Mouse (Mus musculus) embryonic fibroblast, embryonic 13.5 days (primary cell): ENCODE measurements at regions not wholly inside any gene's neighbourhood (a gene's known extent, or its start where the extent isn't known, plus 50 kb on each side); places are given as distances from the start of the nearest gene placed in this dataset.

Experiments used
- CTCF ChIP-seq: IDR thresholded peaks from 2 replicates; pipeline ENCODE4 v1.5.1; 2011; ENCODE audit warnings: mild to moderate bottlenecking, control low read depth, low read length, moderate library complexity, borderline replicate concordance; ENCODE audit not compliant: insufficient read depth
- POLR2A ChIP-seq: IDR thresholded peaks from 2 replicates; pipeline ENCODE4 v1.6.1; 2011; ENCODE audit warnings: low read depth, mild to moderate bottlenecking, control low read depth, low read length, moderate library complexity

DNA sequence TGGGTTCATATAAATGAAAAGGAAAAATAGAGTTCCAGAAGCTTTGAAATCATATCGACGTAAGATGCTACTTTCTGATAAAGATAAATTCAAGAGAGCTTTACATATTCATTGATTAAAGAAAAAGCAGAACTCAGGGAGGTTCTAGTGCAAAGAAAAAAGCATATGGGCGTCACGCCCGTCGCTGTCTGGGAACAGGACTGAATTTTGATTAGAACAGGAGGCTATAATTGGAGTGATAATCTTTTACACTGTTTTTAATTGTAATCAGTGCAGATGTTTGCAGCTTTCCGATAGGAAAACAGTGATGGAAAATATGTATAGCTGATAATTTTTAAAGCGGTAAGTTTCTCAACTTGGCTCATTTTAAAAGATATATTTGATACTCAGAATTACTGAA, 428.2 kb upstream of the Ccnh start:
- TF ChIP-seq POLR2A (no peak), CTCF (no peak)
